Mouse (Mus musculus) brown adipose tissue, adult 24 weeks (tissue): ENCODE data around the gene Sh2b3. TPM values are rescaled to one million over a fixed set of nuclear protein-coding genes. Genes with fewer than 3 reads are reported as not detected.
"Not testable (repeated sequence)": the region's sequence is repeated elsewhere in the genome, so short reads cannot be mapped to it uniquely, and the experiment has no call there.

Experiments used
- H3K27ac ChIP-seq: fragments of 200-500 bp; replicated peaks from 2 replicates; pipeline ENCODE4 v1.5.1; 2012; ENCODE audit warnings: low read depth, mild to moderate bottlenecking, low read length
- H3K4me1 ChIP-seq: fragments of 200-500 bp; 2 replicates; pipeline ENCODE4 v1.6.1; 2012; ENCODE audit warnings: low read length, mixed read lengths; ENCODE audit not compliant: control insufficient read depth, insufficient read depth, insufficient read length
- H3K4me3 ChIP-seq: fragments of 200-500 bp; 2 replicates; pipeline ENCODE4 v1.5.1; 2012; ENCODE audit warnings: low read depth, mild to moderate bottlenecking, low read length, moderate library complexity; ENCODE audit not compliant: insufficient read depth
- polyA plus RNA-seq: library from polyadenylated mRNA; stranded (reverse); fragments of >200 nt; gene quantifications from 2 replicates; pipeline ENCODE4 v1.2.4, GENCODE M21; 2012; ENCODE audit not compliant: missing spikeins, insufficient read depth, insufficient read length

The Sh2b3 gene
- polyA plus RNA-seq, 1 experiment, result 7.9 TPM

- Histone ChIP-seq H3K4me3 (no peak overlapping the region), H3K27ac (no peak overlapping the region), H3K4me1 (peaks cover 7% of the 10 kb centered on the region)
Observed at GRCm38 (mm10) chr5:121853368-121854051, 16.1 kb upstream of the Sh2b3 start.

GRCm38 (mm10) chr5:121849478-121850349 is 12.3 kb upstream of the Sh2b3 start:
- peak overlapping the region; percentile 99 for H3K4me3 ChIP-seq
- H3K4me1 ChIP-seq, result peaks cover 13% of the 10 kb centered on the region
- no peak overlapping the region for H3K27ac ChIP-seq

- H3K4me3 ChIP-seq, result peak within 1 kb of the TSS; percentile 99
- H3K27ac ChIP-seq, result peak within 1 kb of the TSS; percentile 59
- H3K4me1 ChIP-seq, result peaks cover 13% of the 10 kb centered on the region
Observed at GRCm38 (mm10) chr5:121848743-121849142, 11.3 kb upstream of the Sh2b3 start, which contains the start of gene Pheta1. Gene Pheta1 (plus strand): TSS chr5:121848984.

GRCm38 (mm10) chr5:121848035-121848519 is 10.6 kb upstream of the Sh2b3 start:
- Histone ChIP-seq H3K4me3 (peak overlapping the region; percentile 56), H3K4me1 (peaks cover 18% of the 10 kb centered on the region), H3K27ac (peak overlapping the region; percentile 59)

GRCm38 (mm10) chr5:121847269-121847668 is 9.8 kb upstream of the Sh2b3 start:
- H3K4me3 ChIP-seq, H3K27ac ChIP-seq: not testable (repeated sequence)
- peaks cover 18% of the 10 kb centered on the region for H3K4me1 ChIP-seq

- peaks cover 18% of the 10 kb centered on the region for H3K4me1 ChIP-seq
Observed at GRCm38 (mm10) chr5:121846322-121846721, 8.9 kb upstream of the Sh2b3 start.

GRCm38 (mm10) chr5:121845361-121845760 is 7.9 kb upstream of the Sh2b3 start:
- peaks cover 18% of the 10 kb centered on the region for H3K4me1 ChIP-seq

More at GRCm38 (mm10) chr5:121846322-121846721, 8.9 kb upstream of the Sh2b3 start:
- no peak overlapping the region for H3K4me3 ChIP-seq
- H3K27ac ChIP-seq, result no peak overlapping the region

GRCm38 (mm10) chr5:121843138-121843905 is 5.9 kb upstream of the Sh2b3 start:
- H3K4me1 ChIP-seq, result peaks cover 13% of the 10 kb centered on the region
- H3K4me3 ChIP-seq, result peak overlapping the region; percentile 38
- peak overlapping the region; percentile 63 for H3K27ac ChIP-seq

More at GRCm38 (mm10) chr5:121845361-121845760, 7.9 kb upstream of the Sh2b3 start:
- Histone ChIP-seq H3K4me3 (no peak overlapping the region), H3K27ac (peak overlapping the region; percentile 62)

- peak overlapping the region; percentile 79 for H3K27ac ChIP-seq
- peak overlapping the region; percentile 52 for H3K4me3 ChIP-seq
- peaks cover 13% of the 10 kb centered on the region for H3K4me1 ChIP-seq
Observed at GRCm38 (mm10) chr5:121842665-121843118, 5.2 kb upstream of the Sh2b3 start.

- Histone ChIP-seq H3K4me3 (no peak overlapping the region), H3K27ac (peak overlapping the region; percentile 79), H3K4me1 (peaks cover 13% of the 10 kb centered on the region)
Observed at GRCm38 (mm10) chr5:121841973-121842372, 4.5 kb upstream of the Sh2b3 start.

GRCm38 (mm10) chr5:121841516-121841915 is 4.1 kb upstream of the Sh2b3 start:
- H3K4me3 ChIP-seq, result no peak overlapping the region
- H3K4me1 ChIP-seq, result peaks cover 13% of the 10 kb centered on the region
- H3K27ac ChIP-seq, result peak overlapping the region; percentile 79; the same call in 1 of the 2 replicates

- Histone ChIP-seq H3K4me3 (peak overlapping the region; percentile 7; the same call in 1 of the 2 replicates), H3K27ac (peak overlapping the region; percentile 88), H3K4me1 (peaks cover 7% of the 10 kb centered on the region)
Observed at GRCm38 (mm10) chr5:121839128-121839473, 1.7 kb upstream of the Sh2b3 start.

GRCm38 (mm10) chr5:121838341-121839127 is 1.1 kb upstream of the Sh2b3 start:
- Histone ChIP-seq H3K27ac (peak overlapping the region; percentile 88), H3K4me3 (peak overlapping the region; percentile 98), H3K4me1 (peaks cover 5% of the 10 kb centered on the region)
